Mouse (Mus musculus) spleen, adult 2 months (tissue): ENCODE measurements at regions not wholly inside any gene's neighbourhood (a gene's known extent, or its start where the extent isn't known, plus 50 kb on each side); places are given as distances from the start of the nearest gene placed in this dataset.

Experiments
- CTCF ChIP-seq: fragments of 200-500 bp; IDR thresholded peaks from 2 replicates; pipeline ENCODE4 v1.5.1; 2011; ENCODE audit warnings: mild to moderate bottlenecking, inconsistent platforms; ENCODE audit not compliant: insufficient read depth, insufficient read length, insufficient replicate concordance; ENCODE audit errors: extremely low read depth
- POLR2A ChIP-seq: fragments of 200-500 bp; IDR thresholded peaks from 2 replicates; pipeline ENCODE4 v1.6.1; 2011; ENCODE audit warnings: low read depth, low read length, inconsistent platforms

GRCm38 (mm10) chr15:51595655-51596054 is 2289.1 kb upstream of the Gm7489 start:
- TF ChIP-seq CTCF, result no peak
- TF ChIP-seq POLR2A, result no peak
